Mouse (Mus musculus) kidney, postnatal 25 days (tissue): ENCODE measurements around the gene Crybb2.

Experiments
- DNase-seq, 2 experiments: peaks; one replicate each; pipeline ENCODE4 v3.0.0; 2021; ENCODE audit warnings: mixed read lengths in 2 of 2

Gene Crybb2

DNA sequence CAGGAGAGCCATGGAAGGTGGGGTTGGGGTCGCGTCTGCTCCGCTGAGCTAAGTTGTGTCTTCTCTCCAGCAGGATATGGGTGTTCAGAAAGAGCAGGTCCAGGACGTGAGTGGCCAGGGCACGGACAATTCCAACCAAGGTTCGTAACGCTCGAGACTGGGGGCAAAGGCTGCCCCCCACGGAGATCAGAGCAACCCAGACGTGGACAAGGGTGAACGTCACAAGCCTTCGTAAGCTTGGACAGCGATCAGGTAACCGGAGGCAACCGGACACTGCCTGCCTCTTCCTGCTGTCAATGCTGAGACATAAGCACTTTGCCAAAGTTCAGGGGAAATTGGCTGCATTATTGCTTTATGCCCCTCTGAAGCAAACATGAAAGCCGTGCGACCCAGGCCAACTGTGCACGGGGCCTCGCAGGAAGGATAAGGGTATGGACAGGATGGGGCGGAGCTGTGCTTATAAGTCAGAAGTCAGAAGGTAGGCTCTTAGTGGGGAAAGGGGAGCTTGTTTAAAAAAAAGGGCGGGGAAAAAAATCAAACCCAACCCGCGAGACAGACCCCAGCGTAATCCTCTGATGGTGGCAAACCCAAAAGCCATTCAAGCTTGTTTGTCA is 20.3 kb upstream of the Crybb2 start:
- DNase-seq: peak in 1 of 2 experiments; percentile 75

DNA sequence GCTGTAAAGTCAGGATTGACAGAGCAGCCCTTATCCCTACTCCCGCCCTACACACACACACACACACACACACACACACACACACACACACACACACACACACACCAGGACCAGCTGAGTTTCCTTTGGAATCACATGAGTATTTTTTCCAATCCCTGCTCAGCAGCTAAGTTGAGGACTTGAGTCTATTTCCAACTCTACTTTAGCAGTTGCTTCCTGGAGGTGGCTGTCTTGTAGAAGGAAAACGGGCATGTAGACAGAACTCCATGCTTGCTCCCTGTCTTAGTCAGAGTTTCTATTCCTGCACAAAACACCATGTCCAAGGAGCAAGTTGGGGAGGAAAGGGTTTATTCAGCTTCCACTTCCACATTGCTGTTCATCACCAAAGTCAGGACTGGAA is 17.5 kb upstream of the Crybb2 start:
- no peak for DNase-seq

DNA sequence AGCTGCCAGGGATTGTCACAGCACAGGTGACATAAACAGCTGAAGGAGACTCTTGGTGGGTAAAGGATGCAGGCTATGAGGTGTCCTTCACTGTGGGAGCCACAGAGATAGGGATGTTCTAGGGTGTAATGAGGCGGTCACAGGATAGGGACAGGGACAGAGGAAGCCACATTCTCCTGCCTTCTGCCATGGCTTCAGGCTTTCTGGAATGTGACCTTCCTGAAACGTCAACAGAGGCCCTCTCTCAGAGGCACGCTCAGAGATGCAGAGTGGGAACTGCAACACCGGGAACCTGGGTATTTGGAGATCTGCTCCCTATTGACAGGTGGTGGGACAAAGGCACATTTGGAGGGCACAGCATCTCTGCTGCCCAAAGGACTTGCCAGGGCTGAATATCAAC is 17.1 kb upstream of the Crybb2 start:
- DNase-seq: no peak

DNA sequence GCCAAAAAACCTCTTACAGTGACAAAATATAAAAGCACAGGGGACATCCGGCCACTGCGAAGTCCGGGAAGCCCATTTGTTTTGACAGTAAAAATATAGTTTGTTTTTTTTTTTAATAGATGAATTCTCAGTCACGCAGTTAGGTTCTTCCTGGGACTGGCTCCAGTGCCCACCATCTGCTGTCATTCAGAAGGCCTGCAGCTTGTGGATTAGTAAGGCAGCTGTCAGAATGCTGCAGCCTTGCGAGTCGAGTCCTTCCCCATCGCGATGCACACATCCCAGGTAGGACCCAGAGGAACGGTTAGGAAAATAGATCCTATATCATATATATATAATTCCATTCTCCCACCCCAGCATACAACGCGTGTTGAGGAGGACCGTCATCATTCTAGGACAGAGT is 16.5 kb upstream of the Crybb2 start:
- peak in 1 of 2 experiments; percentile 45 for DNase-seq

DNA sequence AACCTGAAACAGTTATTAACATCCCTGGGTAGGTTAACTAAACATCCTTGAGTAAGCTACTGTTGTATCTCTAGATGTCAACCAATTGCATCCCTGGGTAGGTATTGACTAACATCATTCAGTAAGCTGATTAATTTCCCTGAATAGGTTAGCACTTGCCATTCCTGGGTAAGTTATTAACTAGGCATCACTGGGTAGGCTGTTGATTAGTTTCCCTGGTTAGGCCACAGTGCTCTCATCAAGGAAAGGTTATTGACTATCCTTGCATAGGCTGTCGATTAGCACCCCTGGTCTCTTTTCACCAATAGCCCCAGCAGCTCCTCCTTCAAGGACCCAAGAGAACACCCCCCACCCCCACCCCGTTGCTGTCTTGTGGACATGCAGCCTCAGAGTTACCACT is 16.0 kb upstream of the Crybb2 start:
- no peak for DNase-seq

DNA sequence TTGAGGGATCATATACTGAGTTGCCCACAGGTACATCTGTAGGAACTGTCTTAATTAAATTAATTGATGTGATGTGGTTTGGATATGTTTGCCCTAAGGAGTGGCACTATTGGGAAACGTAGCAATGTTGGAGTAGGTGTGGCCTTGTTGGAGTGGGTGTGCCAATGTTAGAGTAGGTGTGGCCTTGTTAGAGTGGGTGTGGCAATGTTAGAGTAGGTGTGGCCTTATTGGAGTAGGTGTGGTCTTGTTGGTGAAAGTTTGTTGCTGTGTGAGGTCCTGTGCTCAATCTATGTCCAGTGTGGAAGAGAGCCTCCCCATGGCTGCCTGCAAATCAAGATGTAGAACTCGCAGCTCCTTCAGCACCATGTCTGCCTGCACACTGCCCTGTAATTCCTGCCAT is 14.4 kb upstream of the Crybb2 start:
- no peak for DNase-seq

DNA sequence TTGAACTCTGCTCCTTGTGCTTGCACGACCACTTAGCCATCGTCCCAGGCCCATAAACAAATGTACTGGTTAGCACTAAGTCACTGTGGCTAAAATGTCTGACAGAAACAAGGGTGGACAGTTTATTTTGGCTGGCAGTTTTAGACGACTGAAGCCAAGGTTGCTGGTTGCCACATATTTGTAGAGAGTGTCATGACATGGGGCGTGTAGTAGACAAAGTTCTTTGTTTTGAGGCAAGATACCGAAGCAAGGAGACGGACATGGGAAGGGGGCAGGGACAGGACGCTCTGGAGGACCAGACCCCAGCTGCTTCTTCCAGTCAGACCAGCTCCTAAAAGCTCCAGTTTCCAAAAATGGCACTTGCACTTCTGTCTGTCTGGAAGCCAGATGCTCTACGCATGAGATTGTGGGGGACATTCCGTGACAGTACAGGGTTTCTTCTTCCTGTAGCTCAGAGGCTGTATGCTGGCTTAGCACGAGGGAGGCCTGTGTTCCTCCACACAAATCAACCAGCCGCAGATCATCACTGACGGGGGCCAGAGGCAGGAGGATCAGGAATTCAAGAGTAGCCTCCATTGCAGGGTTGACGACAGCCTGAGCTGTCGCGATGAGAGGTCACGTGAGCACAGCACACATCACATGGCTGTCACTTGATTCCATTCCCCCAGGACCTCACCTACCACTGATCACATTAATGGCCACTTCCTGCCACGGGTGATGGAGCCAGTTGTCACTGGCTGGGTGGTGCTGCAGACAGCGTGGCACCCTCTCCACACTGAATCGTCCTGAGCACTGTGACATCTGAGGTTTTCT is 12.6 kb upstream of the Crybb2 start:
- DNase-seq: peak in 1 of 2 experiments; percentile 42

DNA sequence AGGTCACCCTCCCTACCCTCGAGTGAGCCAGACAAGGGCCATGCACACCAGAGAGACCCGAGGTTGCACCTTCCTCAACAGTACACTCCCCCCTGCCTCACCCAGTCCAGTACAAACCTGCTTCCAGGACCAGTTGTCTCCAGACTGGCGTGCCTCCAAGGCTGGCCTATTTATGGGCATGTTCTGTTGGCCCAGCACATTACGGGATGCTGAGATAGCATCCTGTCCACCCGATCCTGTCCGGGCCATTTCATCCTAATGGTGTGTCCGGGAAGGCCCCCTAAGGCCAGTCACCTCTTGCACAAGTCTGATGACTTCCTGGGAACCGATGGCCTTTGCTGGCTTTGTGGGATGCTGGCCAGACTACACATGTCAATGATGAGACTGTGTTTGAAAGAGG is 11.5 kb upstream of the Crybb2 start, which contains the start of gene Crybb3:
Gene Crybb3, minus strand, starts transcription at position 146 of the 400 bp plus-strand sequence.
- DNase-seq: peak; percentile 75 to 81

DNA sequence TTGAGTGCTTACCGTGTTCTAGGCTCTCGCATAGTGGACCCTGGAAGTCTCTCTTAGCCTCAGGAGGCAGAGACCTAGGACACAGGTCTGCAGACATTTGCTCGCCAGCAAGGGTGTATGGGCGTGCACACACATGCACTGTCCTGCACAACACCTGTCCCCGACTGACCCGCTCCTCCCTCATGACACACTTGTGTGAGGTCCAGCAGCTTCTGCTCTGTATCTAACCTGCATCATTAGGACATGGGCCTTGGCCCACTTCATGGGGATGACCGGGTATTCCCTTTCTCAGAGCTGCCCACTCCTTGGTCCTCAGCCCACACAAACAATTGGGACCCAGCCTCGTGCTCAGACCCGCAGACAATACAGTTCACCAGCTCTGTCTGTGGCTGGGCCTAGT is 11.1 kb upstream of the Crybb2 start:
- no peak for DNase-seq

DNA sequence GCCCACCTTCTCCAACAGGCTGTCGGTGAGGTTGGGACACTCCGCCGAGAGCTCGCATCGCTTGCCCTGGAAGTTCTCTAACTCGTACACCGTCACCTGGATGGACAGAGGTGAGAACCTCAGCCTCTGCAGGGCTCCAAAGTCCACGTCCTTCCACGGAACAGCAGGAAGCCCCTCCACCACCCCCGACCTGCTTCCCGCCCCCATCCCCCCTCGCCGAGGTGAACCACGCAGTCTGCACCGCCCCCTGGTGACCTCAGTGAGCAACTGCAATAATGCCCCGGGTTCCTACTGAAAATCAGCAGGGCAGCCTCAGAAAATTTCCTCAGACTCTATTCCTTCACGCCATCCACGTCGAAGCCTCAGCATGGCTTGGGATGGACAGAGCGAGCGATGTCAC is 9.9 kb upstream of the Crybb2 start:
- no peak for DNase-seq

DNA sequence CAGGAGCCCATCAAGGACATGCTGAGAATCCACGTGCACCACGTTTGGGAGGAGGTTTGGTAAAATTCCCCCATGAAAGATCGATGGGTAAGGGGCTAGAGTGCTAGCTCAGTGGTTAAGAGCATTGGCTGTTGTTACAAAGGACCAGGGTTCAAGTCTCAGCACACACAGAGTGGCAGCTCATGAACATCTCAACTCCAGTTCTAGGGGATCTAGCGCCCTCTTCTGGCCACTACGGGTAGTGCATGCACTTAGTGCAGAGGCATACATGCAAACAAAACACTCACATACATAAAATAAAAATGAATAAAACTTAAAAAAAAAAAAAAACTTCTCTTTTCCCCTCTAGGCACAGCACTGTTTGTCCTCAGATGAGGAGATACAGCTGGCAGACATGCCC is 8.8 kb upstream of the Crybb2 start:
- DNase-seq: no peak

DNA sequence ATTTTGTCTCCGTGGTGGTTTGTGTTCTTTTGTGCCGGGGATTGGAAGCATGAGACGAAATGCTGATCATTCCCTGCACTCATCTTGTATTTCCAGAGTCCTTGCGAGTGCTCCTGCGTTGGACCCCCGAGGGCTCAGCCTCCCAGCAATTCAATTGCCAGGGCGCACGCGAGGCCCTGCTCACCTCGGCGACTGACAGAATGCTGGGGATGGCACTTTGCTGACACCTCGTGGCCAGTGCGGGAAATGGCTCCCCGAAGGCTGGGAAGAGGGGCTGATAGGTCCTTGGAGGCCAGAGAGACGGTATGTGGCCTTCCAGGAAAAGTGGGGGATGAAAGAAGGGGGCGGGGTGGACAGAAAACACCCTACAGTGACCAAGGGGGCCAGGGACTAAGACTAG is 15.6 kb downstream of the Crybb2 start:
- peak; percentile 73 to 77 for DNase-seq

DNA sequence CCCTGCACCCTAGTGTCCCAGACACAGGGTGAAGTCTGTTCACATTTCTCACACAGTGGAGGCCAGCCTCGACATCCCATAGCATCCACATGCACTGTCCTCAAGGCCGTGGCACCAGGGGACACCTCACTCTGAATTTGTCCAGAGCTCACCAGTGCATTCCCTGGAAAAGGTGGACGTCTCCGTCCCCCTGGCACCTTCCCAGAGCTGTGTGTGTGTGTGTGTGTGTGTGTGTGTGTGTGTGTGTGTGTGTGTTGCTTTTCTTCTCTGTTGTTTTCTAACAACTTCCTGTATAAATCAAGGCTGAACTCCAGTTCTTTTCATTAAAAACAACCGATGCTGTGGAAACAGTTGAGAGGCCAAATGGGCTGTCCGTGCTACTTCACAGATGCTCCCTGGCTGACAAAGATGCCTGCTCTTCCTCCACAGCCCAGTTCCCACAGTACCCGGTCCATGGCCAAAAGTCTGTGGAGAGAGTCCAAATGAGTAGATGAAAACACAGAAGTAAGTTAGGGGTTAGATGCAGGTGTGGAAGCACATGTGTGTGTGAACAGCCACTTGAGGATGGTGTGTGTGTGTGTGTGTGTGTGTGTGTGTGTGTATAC is 19.2 kb downstream of the Crybb2 start:
- DNase-seq: no peak

DNA sequence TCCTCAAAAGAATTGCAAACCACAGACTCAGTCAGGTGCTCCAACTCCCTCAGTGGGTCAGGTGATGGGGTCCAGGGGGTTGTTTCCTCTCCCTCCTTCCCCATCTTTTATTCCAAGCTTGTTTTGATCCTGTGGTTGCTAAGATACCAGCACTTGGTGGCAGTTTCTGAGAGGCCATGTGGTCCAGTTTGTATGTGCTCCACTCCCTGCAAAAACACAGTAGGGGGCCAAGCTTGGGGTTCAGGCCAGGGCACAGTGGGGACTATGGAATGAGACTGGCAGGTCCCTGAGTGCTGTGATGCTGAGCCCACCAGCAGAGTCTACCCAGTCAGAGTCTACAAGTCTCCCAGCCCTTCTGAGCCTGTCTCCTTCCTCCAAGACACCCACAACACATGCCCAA is 20.0 kb downstream of the Crybb2 start:
- DNase-seq: no peak

DNA sequence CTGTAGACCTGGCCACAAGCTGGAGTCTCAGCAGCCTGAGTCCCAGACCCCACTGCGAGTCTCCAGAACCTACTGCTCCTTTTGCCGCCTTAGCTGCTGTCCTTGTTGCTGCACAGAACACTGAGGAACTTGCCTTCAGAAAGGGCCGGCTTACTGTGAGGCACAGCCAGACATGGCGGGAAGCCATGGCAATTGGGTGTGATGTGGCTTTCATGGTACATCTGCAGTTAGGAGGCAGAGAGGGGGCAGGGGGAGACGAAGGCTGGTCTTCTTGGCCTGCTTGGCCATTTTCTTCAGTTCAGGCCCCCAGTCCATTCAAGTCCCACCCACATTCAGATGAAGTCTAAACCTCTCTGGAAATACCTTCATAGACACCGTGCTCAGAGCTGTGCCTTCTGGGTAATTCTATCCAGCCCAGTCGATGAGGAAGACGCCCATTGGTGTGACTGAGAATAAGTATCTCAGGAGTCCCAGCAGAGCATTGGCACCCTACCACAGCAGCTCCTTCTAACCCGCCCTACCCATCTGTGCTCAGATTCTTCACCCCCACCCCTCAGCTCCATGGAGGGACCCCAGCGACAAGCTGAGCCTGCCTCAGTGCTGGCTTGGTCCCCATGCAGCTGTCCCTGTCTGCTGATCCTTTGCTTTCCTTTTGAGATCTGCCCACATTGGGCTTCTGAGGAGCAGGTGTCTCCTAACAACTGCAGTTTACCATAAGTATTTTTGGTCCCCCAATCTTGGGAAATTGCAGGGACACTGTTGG is 24.2 kb downstream of the Crybb2 start:
- DNase-seq: no peak

DNA sequence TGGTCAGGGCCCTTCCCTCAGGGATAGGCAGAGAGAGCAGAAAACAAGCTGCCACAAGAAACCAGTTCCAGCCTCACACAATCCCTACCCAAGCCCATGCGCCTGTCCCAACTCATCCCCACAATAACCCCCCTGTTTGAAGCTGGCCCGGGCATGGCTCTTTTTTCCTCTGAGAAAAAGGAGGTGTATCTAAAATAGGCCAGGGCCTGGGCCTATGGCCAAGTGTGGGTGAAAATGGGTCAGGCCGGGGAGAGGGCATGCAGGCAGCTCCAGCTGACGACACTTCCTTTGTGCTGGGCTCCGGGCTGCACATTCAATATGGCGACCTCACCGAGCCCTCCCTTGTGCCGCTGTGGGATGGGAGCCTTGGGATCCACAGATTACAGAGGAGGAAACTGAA is 26.4 kb downstream of the Crybb2 start:
- no peak for DNase-seq

DNA sequence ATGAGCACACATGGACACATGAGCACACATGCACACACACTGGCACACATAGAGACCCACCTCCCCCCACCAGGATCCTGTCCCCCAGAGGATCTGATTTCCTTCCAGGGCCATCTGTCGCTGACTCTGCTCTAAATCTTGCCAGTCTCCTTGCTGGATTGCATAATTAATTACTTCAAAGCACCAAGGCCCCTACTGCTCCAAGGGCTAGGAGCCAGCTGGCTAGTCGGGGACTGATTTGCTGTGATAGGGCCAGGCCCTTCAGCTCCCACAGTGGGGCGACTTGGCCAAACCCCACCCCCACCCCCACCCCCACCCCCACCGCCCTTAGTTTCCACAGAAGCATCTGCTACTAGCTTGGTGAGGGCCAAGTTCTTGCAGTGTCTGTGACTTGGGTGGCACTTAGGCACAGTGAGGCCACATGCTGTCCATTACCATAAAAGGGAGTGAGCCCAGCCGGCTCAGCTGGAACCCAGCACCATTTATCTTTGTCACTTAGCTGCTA is 28.3 kb downstream of the Crybb2 start:
- DNase-seq: peak; percentile 23 to 62

DNA sequence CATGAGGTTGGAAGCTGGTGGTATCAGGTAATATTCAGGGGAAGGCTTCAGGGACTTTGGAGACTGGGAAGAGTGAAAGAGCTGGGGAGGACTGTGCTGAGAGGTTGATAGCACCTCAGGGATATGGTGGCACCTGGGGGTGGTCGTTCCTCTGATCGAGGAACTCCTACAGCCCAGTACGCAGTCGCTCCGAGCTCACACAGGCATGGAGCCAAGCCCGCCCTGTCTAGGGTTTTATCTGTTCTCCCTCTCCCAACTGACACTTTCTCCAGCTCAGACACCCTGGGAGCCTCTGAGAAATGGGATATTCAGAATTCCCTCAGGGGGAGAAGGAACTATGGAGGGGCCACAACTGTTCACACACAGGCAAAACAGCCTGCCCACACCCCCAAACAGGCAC is 29.1 kb downstream of the Crybb2 start:
- no peak for DNase-seq

DNA sequence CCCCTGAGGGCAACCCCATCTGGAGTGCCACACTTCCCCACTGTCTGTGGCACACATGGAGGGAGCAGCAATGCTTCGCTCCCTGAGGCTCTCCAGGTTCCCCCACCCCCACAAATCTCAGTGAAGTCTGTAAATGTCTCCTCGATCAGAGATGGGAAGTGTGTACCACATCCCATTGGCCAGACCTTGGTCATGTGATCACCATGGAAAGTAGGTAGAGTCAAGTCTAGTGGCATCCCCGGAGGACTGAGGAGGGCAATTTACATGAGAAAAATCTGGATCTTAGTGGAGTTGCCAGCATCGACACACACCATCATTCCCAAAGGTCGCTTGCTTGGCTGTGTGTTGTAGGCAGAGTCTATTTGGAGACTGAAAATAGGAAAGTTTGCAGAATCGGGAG is 31.3 kb downstream of the Crybb2 start:
- DNase-seq: no peak

DNA sequence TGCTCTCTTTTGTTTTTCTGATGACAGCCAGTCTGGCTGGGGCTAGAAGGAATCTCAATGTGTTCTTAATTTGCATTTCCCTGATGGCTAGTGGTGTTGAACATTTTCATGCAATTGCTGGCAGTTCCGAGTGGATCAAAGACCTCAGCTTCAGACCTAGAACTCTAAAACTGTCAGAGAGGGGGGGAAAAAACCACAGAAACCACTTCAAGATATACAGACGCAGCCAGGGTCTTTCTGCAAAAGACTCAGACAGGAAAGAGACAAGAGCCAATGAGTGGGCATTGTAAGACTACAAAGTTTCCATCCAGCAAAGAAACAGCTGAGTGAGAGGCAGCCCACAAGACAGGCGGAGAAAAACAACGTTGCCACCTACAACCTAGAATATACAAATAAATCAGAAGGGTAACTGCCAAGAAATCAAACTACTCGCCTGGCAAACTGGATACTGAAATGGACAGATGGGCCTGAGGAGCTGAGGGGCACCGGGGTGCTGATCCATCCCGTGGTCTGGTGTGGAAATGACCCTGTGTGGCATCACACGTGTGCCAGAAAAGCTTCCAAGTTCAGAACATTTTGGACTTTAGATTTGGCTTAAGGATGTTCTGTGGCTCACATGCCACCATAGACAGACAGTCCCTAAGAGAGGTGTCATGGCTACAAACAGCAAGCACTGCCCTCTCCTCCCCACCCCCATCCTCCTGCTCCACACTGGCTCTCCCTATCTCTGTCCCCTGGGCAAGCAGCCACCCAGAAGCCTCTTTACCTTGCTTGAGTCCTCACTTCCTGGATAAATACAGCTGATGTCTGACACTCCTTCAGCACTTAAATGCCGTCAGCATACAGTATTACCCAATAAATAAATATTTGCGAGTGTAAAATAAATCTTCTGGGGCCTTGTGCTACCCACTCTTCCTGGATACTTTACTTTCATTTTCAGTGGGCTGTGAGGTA is 34.5 kb downstream of the Crybb2 start:
- DNase-seq: no peak

DNA sequence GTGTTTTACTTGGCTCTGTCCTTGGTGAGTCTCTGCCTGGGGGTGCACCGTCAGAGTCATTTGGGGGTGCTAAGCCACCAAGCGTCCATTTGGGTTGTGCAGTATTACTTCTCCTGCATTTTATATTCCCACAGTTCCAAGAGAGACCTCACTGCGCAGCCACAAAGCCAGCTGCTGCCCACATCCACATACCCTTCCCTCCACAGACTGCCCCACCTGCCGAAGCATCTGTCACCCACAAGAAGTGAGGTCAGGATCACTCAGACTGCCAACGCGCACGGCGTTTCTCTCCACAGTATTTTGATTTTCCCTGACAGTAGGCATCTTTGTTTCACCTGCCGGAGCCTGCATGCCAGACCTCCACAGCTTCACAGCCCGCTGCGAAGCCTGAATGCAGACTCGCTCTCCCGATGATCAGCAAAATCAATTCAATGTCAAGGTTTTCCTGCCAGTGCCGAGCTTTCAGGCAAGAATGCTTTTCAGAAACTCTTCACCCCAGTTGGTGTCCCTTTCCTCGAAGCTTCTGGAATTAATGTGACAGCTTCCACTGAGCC is 38.6 kb downstream of the Crybb2 start:
- DNase-seq: no peak

DNA sequence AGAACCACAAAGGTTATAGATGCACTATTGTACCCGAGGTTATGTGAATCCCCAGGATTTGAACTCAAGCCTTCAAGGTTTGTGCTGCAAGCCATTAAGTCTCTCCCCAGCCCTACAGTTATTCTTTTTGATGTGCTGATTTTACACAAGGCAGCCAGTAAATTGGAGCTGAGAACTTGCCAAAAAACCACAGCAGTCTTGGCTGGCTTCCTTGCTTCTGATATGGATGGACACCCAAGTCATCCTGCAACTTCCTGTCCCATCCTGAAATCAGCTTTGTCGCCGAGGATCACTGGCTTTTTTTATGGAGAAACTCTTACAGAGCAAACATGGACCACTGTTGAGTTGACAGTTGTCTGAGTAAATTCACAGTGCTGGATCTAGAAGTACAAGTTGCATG is 39.8 kb downstream of the Crybb2 start:
- no peak for DNase-seq
